Mouse (Mus musculus) forebrain, embryonic 14.5 days (tissue): ENCODE measurements around the gene Ddx3x. TPM values are rescaled to one million over a fixed set of nuclear protein-coding genes. Genes with fewer than 3 reads are reported as not detected.
"Not testable (repeated sequence)": the region's sequence is repeated elsewhere in the genome, so short reads cannot be mapped to it uniquely, and the experiment has no call there.

Experiments
- ATAC-seq: fragments of 200-750 bp; cut with Nextera tagmentation; 2 replicates; pipeline ENCODE4 v1.8.0; 2017; ENCODE audit warnings: mild to moderate bottlenecking, moderate library complexity
- DNase-seq: peaks from one replicate; pipeline ENCODE4 v3.0.0-alpha.2; 2015; ENCODE audit warnings: low spot score
- H3K27ac ChIP-seq: fragments of 300-500 bp; sonication (generic); 2 replicates; pipeline ENCODE4 v1.5.1; 2014; ENCODE audit warnings: low read depth, mild to moderate bottlenecking, control low read depth, low read length, moderate library complexity
- H3K27me3 ChIP-seq: fragments of 300-500 bp; sonication (generic); replicated peaks from 2 replicates; pipeline ENCODE4 v1.6.1; 2014; ENCODE audit warnings: low read length, control low read depth, mixed read lengths; ENCODE audit not compliant: control insufficient read depth, insufficient read depth
- H3K36me3 ChIP-seq: fragments of 300-500 bp; sonication (generic); 2 replicates; pipeline ENCODE4 v1.6.1; 2014; ENCODE audit warnings: low read length, control low read depth; ENCODE audit not compliant: control insufficient read depth, insufficient read depth
- H3K4me1 ChIP-seq: fragments of 300-500 bp; sonication (generic); 2 replicates; pipeline ENCODE4 v1.6.1; 2014; ENCODE audit warnings: antibody characterized with exemption, low read length, control low read depth; ENCODE audit not compliant: control insufficient read depth, insufficient read depth
- H3K4me2 ChIP-seq: fragments of 300-500 bp; sonication (generic); 2 replicates; pipeline ENCODE4 v1.6.1; 2014; ENCODE audit warnings: mild to moderate bottlenecking, control low read depth, low read length
- H3K4me3 ChIP-seq: fragments of 300-500 bp; sonication (generic); 2 replicates; pipeline ENCODE4 v1.5.1; 2014; ENCODE audit warnings: low read depth, low read length, control low read depth
- H3K9ac ChIP-seq: fragments of 300-500 bp; sonication (generic); 2 replicates; pipeline ENCODE4 v1.6.1; 2014; ENCODE audit warnings: mild to moderate bottlenecking, low read length, control low read depth, moderate library complexity
- H3K9me3 ChIP-seq: fragments of 300-500 bp; sonication (generic); replicated peaks from 2 replicates; pipeline ENCODE4 v1.6.1; 2016; ENCODE audit warnings: low read length, control low read depth, mixed read lengths; ENCODE audit not compliant: control insufficient read depth
- whole genome bisulfite sequencing: fragments of 180-500 bp; shearing (Covaris S2); extraction: QIAGEN DNeasy Blood & Tissue Kit; methylation state at CpG from one replicate; pipeline ENCODE4 v1.1.7; 2014; 5-methylcytosine and 5-hydroxymethylcytosine counted together
- polyA plus RNA-seq: library from polyadenylated mRNA; unstranded; fragments of >200 nt; fragmentation: Nextera tagmentation; extraction: Ambion mirVana; gene quantifications from 2 replicates; pipeline ENCODE4 v1.2.1, GENCODE M21; 2014

The Ddx3x gene
- polyA plus RNA-seq, result 132 TPM in 2 replicates

- WGBS, result under 1% methylated on average over 57 of the region's 57 CpGs
- peak; percentile 95 for ATAC-seq
- H3K4me1 ChIP-seq, result peaks cover 6% of the 10 kb centered on the region
- H3K36me3 ChIP-seq, result peaks cover 19% of the 10 kb centered on the region
- peak within 1 kb of the TSS; percentile 74 for H3K4me2 ChIP-seq
- H3K27ac ChIP-seq, result peak within 1 kb of the TSS; percentile 98
- no peaks in the 10 kb centered on the region for H3K9me3 ChIP-seq
- H3K4me3 ChIP-seq, result peak within 1 kb of the TSS; percentile 86
- DNase-seq, result peak; percentile 96
- H3K9ac ChIP-seq, result peak within 1 kb of the TSS; percentile 99
- H3K27me3 ChIP-seq, result no peaks in the 10 kb centered on the region
Observed at GRCm38 (mm10) chrX:13280409-13281328, at the start of gene Ddx3x. TSS of gene Ddx3x (plus strand) at chrX:13280970.

GRCm38 (mm10) chrX:13231243-13231642 lies 49.5 kb upstream of the Ddx3x start:
- H3K4me1 ChIP-seq, result peaks cover 3% of the 10 kb centered on the region; the same call in 1 of the 2 replicates
- no peak for DNase-seq
- no peaks in the 10 kb centered on the region for H3K9me3 ChIP-seq
- H3K27me3 ChIP-seq, result no peaks in the 10 kb centered on the region
- no peak overlapping the region for H3K4me3 ChIP-seq
- H3K4me2 ChIP-seq, result peak overlapping the region; percentile 37
- H3K27ac ChIP-seq, result peak overlapping the region; percentile 87
- H3K36me3 ChIP-seq, result no peaks in the 10 kb centered on the region
- ATAC-seq, result peak; percentile 10
- 33% methylated on average over 9 of the region's 9 CpGs for WGBS
- H3K9ac ChIP-seq, result peak overlapping the region; percentile 49

GRCm38 (mm10) chrX:13232834-13233233 lies 47.9 kb upstream of the Ddx3x start:
- not testable (repeated sequence) for H3K27ac ChIP-seq, H3K36me3 ChIP-seq, ATAC-seq, H3K4me3 ChIP-seq, H3K9me3 ChIP-seq, DNase-seq, H3K9ac ChIP-seq, H3K4me1 ChIP-seq, H3K27me3 ChIP-seq, H3K4me2 ChIP-seq
- WGBS, result 96% methylated on average over 1 of the region's 1 CpGs

- DNase-seq, result no peak
- no peak overlapping the region for H3K4me3 ChIP-seq
- peaks cover 4% of the 10 kb centered on the region; the same call in 1 of the 2 replicates for H3K4me1 ChIP-seq
- H3K9ac ChIP-seq, result no peak overlapping the region
- no peaks in the 10 kb centered on the region for H3K27me3 ChIP-seq
- no peak overlapping the region for H3K4me2 ChIP-seq
- no peaks in the 10 kb centered on the region for H3K9me3 ChIP-seq
- no peak for ATAC-seq
- no peaks in the 10 kb centered on the region for H3K36me3 ChIP-seq
- 52% methylated on average over 2 of the region's 2 CpGs for WGBS
- H3K27ac ChIP-seq, result no peak overlapping the region
Observed at GRCm38 (mm10) chrX:13233631-13234030, 47.1 kb upstream of the Ddx3x start.

- Histone ChIP-seq H3K4me1 (peaks cover 4% of the 10 kb centered on the region; the same call in 1 of the 2 replicates), H3K27ac (no peak overlapping the region), H3K27me3 (no peaks in the 10 kb centered on the region), H3K9me3 (no peaks in the 10 kb centered on the region), H3K4me2 (no peak overlapping the region), H3K9ac (no peak overlapping the region), H3K36me3 (no peaks in the 10 kb centered on the region), H3K4me3 (no peak overlapping the region)
- ATAC-seq (no peak), DNase-seq (no peak)
- WGBS, result 65% methylated on average over 4 of the region's 4 CpGs
Observed at GRCm38 (mm10) chrX:13234709-13235108, 46.1 kb upstream of the Ddx3x start.

GRCm38 (mm10) chrX:13236100-13236568 lies 44.6 kb upstream of the Ddx3x start:
- Histone ChIP-seq H3K9me3 (no peaks in the 10 kb centered on the region), H3K36me3 (no peaks in the 10 kb centered on the region), H3K27me3 (no peaks in the 10 kb centered on the region), H3K9ac (no peak overlapping the region), H3K27ac (peak overlapping the region; percentile 24; the same call in 1 of the 2 replicates), H3K4me1 (peaks cover 4% of the 10 kb centered on the region; the same call in 1 of the 2 replicates), H3K4me3 (no peak overlapping the region), H3K4me2 (no peak overlapping the region)
- ATAC-seq, result peak; percentile 71
- 34% methylated on average over 2 of the region's 2 CpGs for WGBS
- DNase-seq, result peak; percentile 73

GRCm38 (mm10) chrX:13239455-13239854 lies 41.3 kb upstream of the Ddx3x start:
- no peak for DNase-seq
- Histone ChIP-seq H3K36me3 (no peaks in the 10 kb centered on the region), H3K4me1 (peaks cover 4% of the 10 kb centered on the region), H3K4me2 (no peak overlapping the region), H3K4me3 (no peak overlapping the region), H3K27ac (no peak overlapping the region), H3K9me3 (no peaks in the 10 kb centered on the region), H3K9ac (no peak overlapping the region), H3K27me3 (no peaks in the 10 kb centered on the region)
- ATAC-seq, result no peak
- 88% methylated on average over 6 of the region's 6 CpGs for WGBS

- DNase-seq, result peak; percentile 37
- H3K9ac ChIP-seq, result peak overlapping the region; percentile 76; the same call in 1 of the 2 replicates
Observed at GRCm38 (mm10) chrX:13240646-13241425, 39.9 kb upstream of the Ddx3x start.

More at GRCm38 (mm10) chrX:13240646-13241425, 39.9 kb upstream of the Ddx3x start:
- Histone ChIP-seq H3K36me3 (no peaks in the 10 kb centered on the region), H3K4me1 (peaks cover 4% of the 10 kb centered on the region), H3K27me3 (no peaks in the 10 kb centered on the region), H3K4me2 (peak overlapping the region; percentile 61), H3K9me3 (no peaks in the 10 kb centered on the region), H3K4me3 (peak overlapping the region; percentile 32), H3K27ac (peak overlapping the region; percentile 95)
- 26% methylated on average over 11 of the region's 11 CpGs for WGBS
- no peak for ATAC-seq
